Mouse (Mus musculus) thymus, postnatal 25 days (tissue): ENCODE results near the gene Med9.

Experiments
- DNase-seq: peaks from one replicate; pipeline ENCODE4 v3.0.0; 2022

Med9 gene

GRCm38 (mm10) chr11:59948401-59948767 lies 378 bp downstream of the Med9 start:
- DNase-seq: no peak

- DNase-seq: no peak
These were observed 4.9 kb downstream of the Med9 start for GRCm38 (mm10) chr11:59952892-59953291.

- DNase-seq: no peak
These were observed 8.7 kb downstream of the Med9 start for GRCm38 (mm10) chr11:59956749-59957148.

GRCm38 (mm10) chr11:59959453-59959852 lies 11.4 kb downstream of the Med9 start:
- no peak for DNase-seq

GRCm38 (mm10) chr11:59960476-59961337 lies 12.7 kb downstream of the Med9 start:
- no peak for DNase-seq

- no peak for DNase-seq
These were observed 13.4 kb downstream of the Med9 start for GRCm38 (mm10) chr11:59961338-59961875.

- DNase-seq: no peak
These were observed 14.6 kb downstream of the Med9 start for GRCm38 (mm10) chr11:59962590-59962989.

GRCm38 (mm10) chr11:59963364-59964162 lies 15.6 kb downstream of the Med9 start:
- peak; percentile 12 for DNase-seq

GRCm38 (mm10) chr11:59964163-59964758 lies 16.3 kb downstream of the Med9 start:
- DNase-seq: peak; percentile 22

GRCm38 (mm10) chr11:59964818-59965217 lies 16.8 kb downstream of the Med9 start, which contains the start of gene Rasd1:
Rasd1 (minus strand) TSS chr11:59964944.
- peak; percentile 57 for DNase-seq

GRCm38 (mm10) chr11:59965227-59966101 lies 17.5 kb downstream of the Med9 start:
- peak; percentile 61 for DNase-seq

GRCm38 (mm10) chr11:59966102-59966483 lies 18.1 kb downstream of the Med9 start:
- DNase-seq: no peak

- no peak for DNase-seq
These were observed 19.8 kb downstream of the Med9 start for GRCm38 (mm10) chr11:59967765-59968164.

- no peak for DNase-seq
These were observed 22.8 kb downstream of the Med9 start for GRCm38 (mm10) chr11:59970780-59971179.

GRCm38 (mm10) chr11:59971691-59972090 lies 23.7 kb downstream of the Med9 start:
- DNase-seq: no peak

GRCm38 (mm10) chr11:59973389-59973788 lies 25.4 kb downstream of the Med9 start:
- DNase-seq: no peak

- no peak for DNase-seq
These were observed 27.2 kb downstream of the Med9 start for GRCm38 (mm10) chr11:59975241-59975640.

- DNase-seq: no peak
These were observed 29.8 kb downstream of the Med9 start for GRCm38 (mm10) chr11:59977831-59978230.

- DNase-seq: no peak
These were observed 41.4 kb downstream of the Med9 start for GRCm38 (mm10) chr11:59989406-59989805.

- DNase-seq: no peak
These were observed 43.4 kb downstream of the Med9 start for GRCm38 (mm10) chr11:59991365-59991764.

- DNase-seq: no peak
These were observed 46.3 kb downstream of the Med9 start for GRCm38 (mm10) chr11:59994318-59994717.
